Mouse (Mus musculus): Measurements from ENCODE around the gene Zfp866.

DNA sequence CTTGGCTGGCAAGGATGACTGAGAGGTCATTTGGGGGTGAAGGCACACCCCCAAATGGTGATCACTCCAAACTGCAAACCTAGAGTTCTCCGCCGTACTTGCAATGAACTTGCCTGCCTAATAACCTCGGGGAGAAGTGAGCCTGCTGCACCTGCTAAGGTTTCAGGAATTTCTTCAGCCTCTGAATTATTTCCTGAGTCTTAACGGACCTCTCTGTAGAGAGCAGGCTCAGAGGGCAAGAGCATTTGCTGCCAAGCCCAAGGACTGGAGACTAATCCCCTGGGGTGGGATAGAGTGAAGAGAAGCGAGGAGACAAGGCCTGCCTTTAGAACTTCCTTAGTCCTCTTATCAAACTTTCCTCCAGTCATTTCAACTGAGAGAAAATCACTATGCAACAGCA, 1.2 kb downstream of the Zfp866 start:
- TF ChIP-seq GATA1 (IDR thresholded peaks at IDR 0.05; ENCODE audit: borderline replicate concordance, low read length) (no peak), FLI1 (IDR thresholded peaks at IDR 0.05; ENCODE audit: low read length) (no peak)

All from megakaryocyte, embryonic 14.5 days (primary cell).